Mouse (Mus musculus): Measurements from ENCODE around the gene Samd10. TPM values are rescaled to one million over a fixed set of nuclear protein-coding genes. Genes with fewer than 3 reads are reported as not detected.

Gene Samd10
- total and polyA plus RNA-seq, 2 experiments from 2014 or later, result 110 to 138 TPM

DNA sequence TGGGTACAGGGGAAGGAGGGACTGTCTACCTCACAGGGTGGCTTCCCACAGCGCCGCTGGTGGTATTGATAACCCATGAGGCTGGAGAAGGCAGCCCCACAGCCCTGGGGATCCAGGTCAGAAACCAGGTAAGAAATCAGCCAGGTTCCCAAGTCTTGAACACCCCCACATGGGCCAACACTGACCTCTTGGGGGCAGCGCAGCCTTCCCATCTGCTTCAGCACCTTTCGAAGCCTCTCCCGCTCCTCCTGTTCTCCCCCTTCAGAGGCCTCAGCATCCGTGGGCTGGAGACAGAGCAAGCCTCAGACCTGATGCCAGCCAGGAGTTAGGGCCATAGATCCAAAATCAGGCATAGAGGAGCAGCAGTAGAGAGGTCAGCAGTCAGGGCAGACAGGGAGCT lies 11.2 kb downstream of the Samd10 start:
- no peak for DNase-seq (ENCODE audit: low spot score)

DNA sequence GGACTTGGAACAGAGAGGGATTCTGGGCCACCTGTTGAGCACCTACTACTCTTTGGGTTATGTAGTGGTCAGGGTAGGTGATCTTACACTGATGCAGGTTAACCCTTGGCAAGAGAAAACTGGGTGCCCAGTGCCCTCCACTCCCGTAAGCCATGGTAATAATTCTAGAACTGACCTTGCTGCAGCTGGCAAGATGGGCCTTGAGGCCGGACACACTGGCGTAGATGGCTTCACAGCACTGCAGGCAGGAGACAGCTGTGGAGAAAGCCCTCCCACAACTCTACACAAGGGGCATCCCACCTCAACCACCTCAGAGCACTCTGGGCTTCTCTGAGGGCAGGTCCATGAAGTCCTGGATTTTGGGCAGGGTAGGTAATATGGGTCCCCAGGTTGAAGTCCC lies 12.9 kb downstream of the Samd10 start:
- WGBS, result 97% methylated on average over 3 of the region's 3 CpGs
- Histone ChIP-seq H3K36me3 (ENCODE audit: insufficient read depth, low read length) (peaks cover 53% of the 10 kb centered on the region), H3K4me1 (ENCODE audit: insufficient read depth, low read length) (peaks cover 6% of the 10 kb centered on the region), H3K9me3 (ENCODE audit: low read length) (no peaks in the 10 kb centered on the region), H3K27me3 (ENCODE audit: insufficient read depth, low read length) (no peaks in the 10 kb centered on the region), H3K4me2 (ENCODE audit: low read depth, low read length) (no peak overlapping the region), H3K4me3 (ENCODE audit: low read length) (no peak overlapping the region), H3K9ac (replicated peaks; ENCODE audit: low read length) (no peak overlapping the region), H3K27ac (no peak overlapping the region)
- DNase-seq (ENCODE audit: low spot score) (no peak), ATAC-seq (no peak)
- TF ChIP-seq CTCF (IDR thresholded peaks at IDR 0.05; ENCODE audit: low read depth), result no peak

More for the DNA sequence above, 11.2 kb downstream of the Samd10 start:
- H3K27ac ChIP-seq, result no peak overlapping the region
- ATAC-seq, result no peak
- peaks cover 10% of the 10 kb centered on the region for H3K4me1 ChIP-seq (ENCODE audit: insufficient read depth, low read length)
- 74% methylated on average over 6 of the region's 6 CpGs for WGBS
- H3K4me2 ChIP-seq (ENCODE audit: low read depth, low read length), result no peak overlapping the region
- no peaks in the 10 kb centered on the region for H3K9me3 ChIP-seq (ENCODE audit: low read length)
- no peak; the same call in 1 of the 2 replicates for TF ChIP-seq CTCF (IDR thresholded peaks at IDR 0.05; ENCODE audit: low read depth)
- H3K36me3 ChIP-seq (ENCODE audit: insufficient read depth, low read length), result peaks cover 53% of the 10 kb centered on the region
- no peaks in the 10 kb centered on the region for H3K27me3 ChIP-seq (ENCODE audit: insufficient read depth, low read length)
- H3K4me3 ChIP-seq (ENCODE audit: low read length), result no peak overlapping the region
- no peak overlapping the region for H3K9ac ChIP-seq (replicated peaks; ENCODE audit: low read length)

DNA sequence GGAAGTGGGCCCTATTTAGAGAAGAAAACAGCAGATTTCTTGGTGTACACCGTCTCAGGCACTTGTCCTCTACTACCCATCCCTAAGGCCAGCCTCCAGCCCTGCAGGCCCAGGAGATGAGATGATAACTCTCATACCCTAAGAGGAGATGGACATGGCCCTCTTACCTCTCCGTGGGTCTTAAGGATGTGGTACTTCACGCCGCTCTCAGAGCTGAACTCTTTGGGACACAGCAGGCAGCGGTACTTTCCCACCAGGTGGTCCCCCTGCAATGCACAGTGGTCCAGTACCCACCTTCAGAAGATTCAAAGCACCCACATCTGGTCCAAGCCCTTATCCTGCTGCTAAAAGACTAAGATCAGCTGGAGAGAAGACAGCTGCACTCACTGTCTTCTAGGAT lies 13.5 kb downstream of the Samd10 start:
- DNase-seq (ENCODE audit: low spot score) (no peak), ATAC-seq (no peak)
- H3K27me3 ChIP-seq (ENCODE audit: insufficient read depth, low read length), result no peaks in the 10 kb centered on the region
- H3K4me3 ChIP-seq (ENCODE audit: low read length), result no peak overlapping the region
- peaks cover 53% of the 10 kb centered on the region for H3K36me3 ChIP-seq (ENCODE audit: insufficient read depth, low read length)
- TF ChIP-seq CTCF (IDR thresholded peaks at IDR 0.05; ENCODE audit: low read depth), result no peak
- no peak overlapping the region for H3K9ac ChIP-seq (replicated peaks; ENCODE audit: low read length)
- H3K4me1 ChIP-seq (ENCODE audit: insufficient read depth, low read length), result peaks cover 3% of the 10 kb centered on the region; the same call in 1 of the 2 replicates
- no peaks in the 10 kb centered on the region for H3K9me3 ChIP-seq (ENCODE audit: low read length)
- no peak overlapping the region for H3K27ac ChIP-seq
- 88% methylated on average over 5 of the region's 5 CpGs for WGBS
- no peak overlapping the region for H3K4me2 ChIP-seq (ENCODE audit: low read depth, low read length)

DNA sequence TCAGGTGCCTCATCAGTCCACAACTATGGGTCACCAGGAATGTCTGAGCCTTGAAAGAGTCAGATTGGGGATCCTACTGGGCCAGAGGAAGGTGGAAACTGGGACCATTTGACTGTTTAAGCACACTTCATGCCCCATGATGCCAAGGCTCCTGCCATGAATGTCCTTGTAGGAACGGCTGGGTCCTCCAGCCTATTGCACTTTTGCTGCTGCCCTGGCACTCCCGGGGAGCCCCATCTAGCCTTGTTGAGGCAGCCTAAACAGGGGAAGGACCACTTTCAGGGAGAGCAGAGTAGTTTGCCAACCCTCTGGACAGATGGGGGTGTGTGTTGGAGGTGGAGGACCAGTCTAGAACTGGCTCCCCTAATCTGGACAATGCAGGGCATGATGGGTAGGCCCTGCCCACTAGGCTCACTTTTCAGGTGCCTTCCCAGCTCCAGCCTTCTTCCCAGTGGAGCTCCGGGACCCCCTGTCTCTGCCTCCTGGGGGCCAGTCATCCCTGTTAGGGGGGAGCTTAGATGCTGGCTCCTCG lies 14.5 kb downstream of the Samd10 start, which contains the start of gene Uckl1:
Uckl1 (minus strand) TSS at position 482 of the 532 bp plus-strand sequence.
- Histone ChIP-seq H3K36me3 (ENCODE audit: insufficient read depth, low read length) (peaks cover 47% of the 10 kb centered on the region), H3K4me1 (ENCODE audit: insufficient read depth, low read length) (peaks cover 5% of the 10 kb centered on the region; the same call in 1 of the 2 replicates), H3K9me3 (ENCODE audit: low read length) (no peaks in the 10 kb centered on the region), H3K27ac (no peak within 1 kb of the TSS), H3K9ac (replicated peaks; ENCODE audit: low read length) (no peak within 1 kb of the TSS), H3K4me3 (ENCODE audit: low read length) (no peak within 1 kb of the TSS), H3K27me3 (ENCODE audit: insufficient read depth, low read length) (no peaks in the 10 kb centered on the region), H3K4me2 (ENCODE audit: low read depth, low read length) (no peak within 1 kb of the TSS)
- ATAC-seq (no peak), DNase-seq (ENCODE audit: low spot score) (no peak)
- 90% methylated on average over 4 of the region's 4 CpGs for WGBS
- TF ChIP-seq CTCF (IDR thresholded peaks at IDR 0.05; ENCODE audit: low read depth), result no peak

DNA sequence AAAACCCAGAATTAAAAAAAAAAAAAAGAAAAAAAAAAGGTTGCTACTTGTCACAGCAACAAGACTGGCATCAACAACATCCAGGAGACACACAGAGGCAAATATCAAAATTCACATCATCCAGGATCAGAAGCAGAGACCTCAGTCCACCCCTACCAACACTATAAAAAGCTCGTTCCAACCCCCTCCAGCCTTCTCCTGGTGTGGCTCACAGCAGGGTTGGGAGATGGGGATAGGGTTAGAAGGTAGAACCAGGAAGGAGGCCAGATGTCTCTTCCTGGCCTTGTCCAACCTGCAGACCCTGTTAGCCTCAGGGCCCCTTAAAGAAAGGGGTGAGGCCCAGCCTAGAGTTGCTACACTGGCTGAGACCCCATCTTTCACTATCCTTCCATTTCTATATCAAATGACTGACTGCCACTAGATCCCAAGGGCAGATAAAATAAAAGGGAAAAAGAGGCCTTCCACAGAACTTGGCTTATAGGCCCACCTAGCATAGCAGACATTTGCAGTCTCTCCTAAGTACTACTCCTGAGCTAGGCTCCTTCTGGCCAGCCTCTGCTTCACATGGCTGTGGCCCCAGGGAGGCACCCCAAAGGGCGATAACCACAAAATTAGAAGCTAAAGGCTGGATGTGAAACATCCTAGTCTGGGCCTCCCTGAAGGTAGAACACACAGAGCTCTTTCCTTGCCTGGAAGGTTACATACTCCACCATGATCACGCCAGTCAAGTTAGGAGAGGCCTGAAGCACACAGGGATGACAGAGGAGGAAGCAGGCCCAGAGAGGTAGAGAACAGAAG lies 15.4 kb downstream of the Samd10 start:
- no peak for ATAC-seq
- no peak for DNase-seq (ENCODE audit: low spot score)
- Histone ChIP-seq H3K27ac (no peak overlapping the region), H3K4me1 (ENCODE audit: insufficient read depth, low read length) (peaks cover 5% of the 10 kb centered on the region; the same call in 1 of the 2 replicates), H3K4me2 (ENCODE audit: low read depth, low read length) (no peak overlapping the region), H3K4me3 (ENCODE audit: low read length) (no peak overlapping the region), H3K27me3 (ENCODE audit: insufficient read depth, low read length) (no peaks in the 10 kb centered on the region), H3K36me3 (ENCODE audit: insufficient read depth, low read length) (peaks cover 39% of the 10 kb centered on the region), H3K9me3 (ENCODE audit: low read length) (no peaks in the 10 kb centered on the region), H3K9ac (replicated peaks; ENCODE audit: low read length) (no peak overlapping the region)
- WGBS, result 87% methylated on average over 3 of the region's 3 CpGs
- no peak for TF ChIP-seq CTCF (IDR thresholded peaks at IDR 0.05; ENCODE audit: low read depth)

DNA sequence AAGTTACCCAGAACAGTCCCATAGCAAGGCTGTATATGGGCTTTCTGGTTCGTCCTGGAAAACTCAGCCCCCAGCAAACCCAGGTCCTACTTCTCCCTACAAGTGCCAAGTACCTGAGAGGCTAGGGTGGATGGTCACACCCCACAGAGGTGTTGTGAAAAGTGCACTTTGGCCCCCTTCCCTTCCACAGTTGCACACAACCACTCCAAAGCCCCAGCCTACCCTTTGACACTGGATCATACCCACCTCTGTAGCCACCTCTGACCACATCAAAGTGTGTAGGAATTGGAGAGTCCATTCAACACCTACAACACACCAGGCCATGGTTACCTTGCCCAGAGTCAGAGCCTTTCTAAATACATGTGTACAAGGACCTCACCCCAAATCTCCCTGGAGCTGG lies 16.1 kb downstream of the Samd10 start:
- Histone ChIP-seq H3K27me3 (ENCODE audit: insufficient read depth, low read length) (no peaks in the 10 kb centered on the region), H3K36me3 (ENCODE audit: insufficient read depth, low read length) (peaks cover 37% of the 10 kb centered on the region), H3K4me2 (ENCODE audit: low read depth, low read length) (no peak overlapping the region), H3K9me3 (ENCODE audit: low read length) (no peaks in the 10 kb centered on the region), H3K9ac (replicated peaks; ENCODE audit: low read length) (no peak overlapping the region), H3K4me3 (ENCODE audit: low read length) (no peak overlapping the region), H3K27ac (no peak overlapping the region), H3K4me1 (ENCODE audit: insufficient read depth, low read length) (peaks cover 5% of the 10 kb centered on the region; the same call in 1 of the 2 replicates)
- ATAC-seq (no peak), DNase-seq (ENCODE audit: low spot score) (no peak)
- WGBS, result 94% methylated on average over 1 of the region's 1 CpGs
- no peak for TF ChIP-seq CTCF (IDR thresholded peaks at IDR 0.05; ENCODE audit: low read depth)

DNA sequence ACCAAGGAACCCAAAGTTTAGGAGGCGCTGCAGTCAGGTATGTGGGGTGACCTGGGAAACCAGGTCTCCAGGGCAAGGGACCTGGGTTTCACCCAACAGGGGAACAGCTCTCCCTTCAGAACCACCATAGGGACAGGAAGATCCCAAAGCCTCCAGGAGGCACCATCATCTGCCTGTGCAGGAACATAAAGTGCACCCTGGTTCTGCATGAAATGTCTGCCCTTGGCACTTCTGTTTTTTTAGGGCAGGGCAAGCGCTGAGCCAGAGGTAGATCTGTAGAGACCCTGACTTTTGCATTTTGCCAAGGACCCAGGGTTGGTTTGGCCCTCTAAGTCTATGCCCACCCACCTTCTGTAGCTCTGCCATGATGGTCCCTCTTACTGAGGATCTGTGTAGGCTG lies 16.7 kb downstream of the Samd10 start:
- Histone ChIP-seq H3K4me2 (ENCODE audit: low read depth, low read length) (peak overlapping the region; percentile 96), H3K36me3 (ENCODE audit: insufficient read depth, low read length) (peaks cover 32% of the 10 kb centered on the region), H3K27ac (peak overlapping the region; percentile 20; the same call in 1 of the 2 replicates), H3K9me3 (ENCODE audit: low read length) (no peaks in the 10 kb centered on the region), H3K27me3 (ENCODE audit: insufficient read depth, low read length) (no peaks in the 10 kb centered on the region), H3K4me1 (ENCODE audit: insufficient read depth, low read length) (peaks cover 6% of the 10 kb centered on the region), H3K4me3 (ENCODE audit: low read length) (no peak overlapping the region), H3K9ac (replicated peaks; ENCODE audit: low read length) (no peak overlapping the region; the same call in 1 of the 2 replicates)
- TF ChIP-seq CTCF (IDR thresholded peaks at IDR 0.05; ENCODE audit: low read depth), result no peak
- ATAC-seq, result no peak
- no peak for DNase-seq (ENCODE audit: low spot score)
- 86% methylated on average over 2 of the region's 2 CpGs for WGBS

Data from hindbrain, postnatal 0 days (tissue).